Mouse (Mus musculus) midbrain, embryonic 10.5 days (tissue): Measurements from ENCODE around the gene Narfl. TPM values are rescaled to one million over a fixed set of nuclear protein-coding genes. Genes with fewer than 3 reads are reported as not detected.
"Not testable (repeated sequence)": the region's sequence is repeated elsewhere in the genome, so short reads cannot be mapped to it uniquely, and the experiment has no call there.

Experiments
- DNase-seq: peaks from one replicate; pipeline ENCODE4 v3.0.0-alpha.2; 2017; ENCODE audit warnings: low spot score
- H3K27ac ChIP-seq: fragments of 300-500 bp; sonication (generic); replicated peaks from 2 replicates; pipeline ENCODE4 v1.5.1; 2016; ENCODE audit warnings: mild to moderate bottlenecking
- H3K27me3 ChIP-seq: fragments of 300-500 bp; sonication (generic); 2 replicates; pipeline ENCODE4 v1.6.1; 2016; ENCODE audit warnings: low read depth, mild to moderate bottlenecking; ENCODE audit not compliant: poor library complexity, severe bottlenecking
- H3K36me3 ChIP-seq: fragments of 300-500 bp; sonication (generic); 2 replicates; pipeline ENCODE4 v1.6.1; 2016; ENCODE audit warnings: mild to moderate bottlenecking, moderate library complexity
- H3K4me1 ChIP-seq: fragments of 300-500 bp; sonication (generic); 2 replicates; pipeline ENCODE4 v1.6.1; 2016
- H3K4me3 ChIP-seq: fragments of 300-500 bp; sonication (generic); 2 replicates; pipeline ENCODE4 v1.5.1; 2016; ENCODE audit warnings: mild to moderate bottlenecking, moderate library complexity
- H3K9me3 ChIP-seq: fragments of 300-500 bp; sonication (generic); replicated peaks from 2 replicates; pipeline ENCODE4 v1.6.1; 2016; ENCODE audit warnings: mild to moderate bottlenecking
- WGBS: fragments of 180-500 bp; shearing (Covaris S2); methylation state at CpG from one replicate; pipeline ENCODE4 v1.1.7; 2016; 5-methylcytosine and 5-hydroxymethylcytosine counted together
- polyA plus RNA-seq: library from polyadenylated mRNA; unstranded; fragments of >200 nt; fragmentation: Nextera tagmentation; extraction: Ambion mirVana; gene quantifications from 2 replicates; pipeline ENCODE4 v1.2.1, GENCODE M21; 2016

Gene Narfl
- polyA plus RNA-seq, 1 experiment from 2014 or later: 28.1 TPM

- H3K4me1 ChIP-seq: peaks cover 77% of the 10 kb centered on the region
- peak overlapping the region; percentile 96 for H3K27ac ChIP-seq
- 42% methylated on average over 13 of the region's 13 CpGs for WGBS
- H3K9me3 ChIP-seq: no peaks in the 10 kb centered on the region
- H3K27me3 ChIP-seq: no peaks in the 10 kb centered on the region
- peak overlapping the region; percentile 85 for H3K4me3 ChIP-seq
- DNase-seq: peak; percentile 68
- peaks cover 36% of the 10 kb centered on the region for H3K36me3 ChIP-seq
These were observed 20.6 kb downstream of the Narfl start for GRCm38 (mm10) chr17:25794197-25794596.

- Histone ChIP-seq H3K27me3 (no peaks in the 10 kb centered on the region), H3K27ac (peak overlapping the region; percentile 96), H3K9me3 (no peaks in the 10 kb centered on the region), H3K4me1 (peaks cover 77% of the 10 kb centered on the region), H3K4me3 (peak overlapping the region; percentile 85), H3K36me3 (peaks cover 28% of the 10 kb centered on the region)
- DNase-seq: no peak
- 54% methylated on average over 17 of the region's 17 CpGs for WGBS
These were observed 21.4 kb downstream of the Narfl start for GRCm38 (mm10) chr17:25794998-25795397.

GRCm38 (mm10) chr17:25795609-25796092, 22.1 kb downstream of the Narfl start, which contains the start of gene AC134908.4:
TSS of gene AC134908.4 (minus strand) at chr17:25795659.
- H3K9me3 ChIP-seq: no peaks in the 10 kb centered on the region
- peak; percentile 95 for DNase-seq
- H3K4me1 ChIP-seq: peaks cover 74% of the 10 kb centered on the region
- peak within 1 kb of the TSS; percentile 96 for H3K27ac ChIP-seq
- peaks cover 24% of the 10 kb centered on the region for H3K36me3 ChIP-seq
- under 1% methylated on average over 6 of the region's 6 CpGs for whole genome bisulfite sequencing
- no peaks in the 10 kb centered on the region for H3K27me3 ChIP-seq
- H3K4me3 ChIP-seq: peak within 1 kb of the TSS; percentile 85

- Histone ChIP-seq H3K36me3 (peaks cover 24% of the 10 kb centered on the region), H3K27ac (peak overlapping the region; percentile 96), H3K4me3 (peak overlapping the region; percentile 85), H3K4me1 (peaks cover 67% of the 10 kb centered on the region), H3K9me3 (no peaks in the 10 kb centered on the region), H3K27me3 (0 out of 2 replicates have a peak, but pooled peaks cover under 1% of the 10 kb centered on the region)
- no peak for DNase-seq
- WGBS: under 1% methylated on average over 37 of the region's 37 CpGs
These were observed 22.7 kb downstream of the Narfl start for GRCm38 (mm10) chr17:25796211-25796771.

- WGBS: 0% methylated on average over 35 of the region's 35 CpGs
- H3K4me1 ChIP-seq: peaks cover 61% of the 10 kb centered on the region
- peaks cover 24% of the 10 kb centered on the region for H3K36me3 ChIP-seq
- H3K27ac ChIP-seq: peak within 1 kb of the TSS; percentile 96
- peak; percentile 96 for DNase-seq
- H3K27me3 ChIP-seq: peaks cover 7% of the 10 kb centered on the region; the same call in 1 of the 2 replicates
- peak within 1 kb of the TSS; percentile 85 for H3K4me3 ChIP-seq
- no peaks in the 10 kb centered on the region for H3K9me3 ChIP-seq
These were observed 23.4 kb downstream of the Narfl start, which contains the start of gene Metrn for GRCm38 (mm10) chr17:25796951-25797369. TSS of gene Metrn (minus strand) at chr17:25797136.

GRCm38 (mm10) chr17:25801029-25801428, 27.5 kb downstream of the Narfl start:
- peaks cover 13% of the 10 kb centered on the region; the same call in 1 of the 2 replicates for H3K27me3 ChIP-seq
- no peaks in the 10 kb centered on the region for H3K9me3 ChIP-seq
- no peak overlapping the region for H3K4me3 ChIP-seq
- peak; percentile 75 for DNase-seq
- peaks cover 44% of the 10 kb centered on the region for H3K4me1 ChIP-seq
- WGBS: 11% methylated on average over 6 of the region's 6 CpGs
- no peaks in the 10 kb centered on the region for H3K36me3 ChIP-seq
- H3K27ac ChIP-seq: no peak overlapping the region

- 13% methylated on average over 10 of the region's 10 CpGs for WGBS
- peaks cover 21% of the 10 kb centered on the region for H3K27me3 ChIP-seq
- peak overlapping the region; percentile 38 for H3K4me3 ChIP-seq
- H3K4me1 ChIP-seq: peaks cover 32% of the 10 kb centered on the region
- H3K9me3 ChIP-seq: no peaks in the 10 kb centered on the region
- DNase-seq: peak; percentile 95
- no peaks in the 10 kb centered on the region for H3K36me3 ChIP-seq
- H3K27ac ChIP-seq: peak overlapping the region; percentile 89
These were observed 29.4 kb downstream of the Narfl start for GRCm38 (mm10) chr17:25802825-25803517.

- no peak for DNase-seq
- H3K36me3 ChIP-seq: no peaks in the 10 kb centered on the region
- H3K4me1 ChIP-seq: peaks cover 59% of the 10 kb centered on the region
- no peak overlapping the region for H3K27ac ChIP-seq
- H3K4me3 ChIP-seq: no peak overlapping the region
- 88% methylated on average over 4 of the region's 4 CpGs for WGBS
- H3K9me3 ChIP-seq: no peaks in the 10 kb centered on the region
- H3K27me3 ChIP-seq: peaks cover 49% of the 10 kb centered on the region
These were observed 32.9 kb downstream of the Narfl start for GRCm38 (mm10) chr17:25806507-25806906.

- H3K27ac ChIP-seq, H3K4me3 ChIP-seq, H3K9me3 ChIP-seq, DNase-seq, H3K36me3 ChIP-seq: not testable (repeated sequence)
- peaks cover 53% of the 10 kb centered on the region for H3K4me1 ChIP-seq
- H3K27me3 ChIP-seq: peaks cover 49% of the 10 kb centered on the region
- 40% methylated on average over 2 of the region's 2 CpGs for WGBS
These were observed 33.9 kb downstream of the Narfl start for GRCm38 (mm10) chr17:25807452-25807851.

- Histone ChIP-seq H3K36me3 (no peaks in the 10 kb centered on the region), H3K27me3 (peaks cover 55% of the 10 kb centered on the region), H3K4me3 (peak overlapping the region; percentile 84), H3K9me3 (no peaks in the 10 kb centered on the region), H3K27ac (peak overlapping the region; percentile 95), H3K4me1 (peaks cover 52% of the 10 kb centered on the region)
- 51% methylated on average over 5 of the region's 5 CpGs for WGBS
- no peak for DNase-seq
These were observed 34.5 kb downstream of the Narfl start for GRCm38 (mm10) chr17:25808028-25808427.

- Histone ChIP-seq H3K4me1 (peaks cover 49% of the 10 kb centered on the region), H3K27ac (peak within 1 kb of the TSS; percentile 95), H3K36me3 (no peaks in the 10 kb centered on the region), H3K27me3 (peaks cover 62% of the 10 kb centered on the region), H3K4me3 (peak within 1 kb of the TSS; percentile 84), H3K9me3 (no peaks in the 10 kb centered on the region)
- WGBS: under 1% methylated on average over 98 of the region's 100 CpGs
- peak; percentile 86 for DNase-seq
These were observed 35.4 kb downstream of the Narfl start, which contains the start of gene Fbxl16 for GRCm38 (mm10) chr17:25808789-25809605. TSS of gene Fbxl16 (plus strand) at chr17:25809085.

GRCm38 (mm10) chr17:25809606-25810340, 36.2 kb downstream of the Narfl start:
- H3K27me3 ChIP-seq: peaks cover 63% of the 10 kb centered on the region
- H3K27ac ChIP-seq: peak overlapping the region; percentile 95
- peaks cover 45% of the 10 kb centered on the region for H3K4me1 ChIP-seq
- no peak for DNase-seq
- H3K36me3 ChIP-seq: no peaks in the 10 kb centered on the region
- peak overlapping the region; percentile 84 for H3K4me3 ChIP-seq
- WGBS: 8% methylated on average over 25 of the region's 25 CpGs
- no peaks in the 10 kb centered on the region for H3K9me3 ChIP-seq
